Mouse (Mus musculus) cerebellum, adult 2 months (tissue): ENCODE measurements at regions not wholly inside any gene's neighbourhood (a gene's known extent, or its start where the extent isn't known, plus 50 kb on each side); places are given as distances from the start of the nearest gene placed in this dataset.

ENCODE experiments used
- CTCF ChIP-seq: fragments of 200-500 bp; IDR thresholded peaks from 2 replicates; pipeline ENCODE4 v1.5.1; 2011; ENCODE audit warnings: low read depth, mild to moderate bottlenecking, control low read depth, low read length, moderate library complexity, borderline replicate concordance; ENCODE audit not compliant: insufficient read depth
- POLR2A ChIP-seq: fragments of 200-500 bp; IDR thresholded peaks from 2 replicates; pipeline ENCODE4 v1.6.1; 2011; ENCODE audit warnings: low read length, control low read depth, borderline replicate concordance; ENCODE audit not compliant: insufficient read depth

GRCm38 (mm10) chr2:169495368-169495767 is 92.2 kb downstream of the Gm11011 start:
- TF ChIP-seq POLR2A (no peak), CTCF (no peak)
